Mouse (Mus musculus): ENCODE measurements around the gene Nacc1. TPM values are rescaled to one million over a fixed set of nuclear protein-coding genes. Genes with fewer than 3 reads are reported as not detected.
A peak's percentile ranks its signal among the peaks of the same experiment; 100 is the strongest.

Nacc1 gene
- polyA plus RNA-seq, 1 experiment: 86.7 TPM

GRCm38 (mm10) chr8:84708774-84709475 lies 21.3 kb upstream of the Nacc1 start:
- H3K4me1 ChIP-seq (ENCODE audit: control insufficient read depth, insufficient read depth, low read length): peaks cover 7% of the 10 kb centered on the region; the same call in 1 of the 2 replicates
- H3K27ac ChIP-seq (ENCODE audit: insufficient read depth, low read length): no peak overlapping the region
- no peak overlapping the region for H3K4me3 ChIP-seq (ENCODE audit: insufficient read depth, low read length)
- TF ChIP-seq POLR2A (IDR thresholded peaks at IDR 0.05; ENCODE audit: extremely low read depth, insufficient read depth, low read length): no peak
- peak; percentile 83 for TF ChIP-seq CTCF (IDR thresholded peaks at IDR 0.05; ENCODE audit: extremely low read depth, insufficient read depth, low read length)

- Histone ChIP-seq H3K27ac (ENCODE audit: insufficient read depth, low read length) (no peak overlapping the region; the same call in 1 of the 2 replicates), H3K4me3 (ENCODE audit: insufficient read depth, low read length) (no peak overlapping the region), H3K4me1 (ENCODE audit: control insufficient read depth, insufficient read depth, low read length) (peaks cover 7% of the 10 kb centered on the region; the same call in 1 of the 2 replicates)
- TF ChIP-seq POLR2A (IDR thresholded peaks at IDR 0.05; ENCODE audit: extremely low read depth, insufficient read depth, low read length): no peak
- TF ChIP-seq CTCF (IDR thresholded peaks at IDR 0.05; ENCODE audit: extremely low read depth, insufficient read depth, low read length): no peak
Observed at GRCm38 (mm10) chr8:84708071-84708541, 20.4 kb upstream of the Nacc1 start.

DNA sequence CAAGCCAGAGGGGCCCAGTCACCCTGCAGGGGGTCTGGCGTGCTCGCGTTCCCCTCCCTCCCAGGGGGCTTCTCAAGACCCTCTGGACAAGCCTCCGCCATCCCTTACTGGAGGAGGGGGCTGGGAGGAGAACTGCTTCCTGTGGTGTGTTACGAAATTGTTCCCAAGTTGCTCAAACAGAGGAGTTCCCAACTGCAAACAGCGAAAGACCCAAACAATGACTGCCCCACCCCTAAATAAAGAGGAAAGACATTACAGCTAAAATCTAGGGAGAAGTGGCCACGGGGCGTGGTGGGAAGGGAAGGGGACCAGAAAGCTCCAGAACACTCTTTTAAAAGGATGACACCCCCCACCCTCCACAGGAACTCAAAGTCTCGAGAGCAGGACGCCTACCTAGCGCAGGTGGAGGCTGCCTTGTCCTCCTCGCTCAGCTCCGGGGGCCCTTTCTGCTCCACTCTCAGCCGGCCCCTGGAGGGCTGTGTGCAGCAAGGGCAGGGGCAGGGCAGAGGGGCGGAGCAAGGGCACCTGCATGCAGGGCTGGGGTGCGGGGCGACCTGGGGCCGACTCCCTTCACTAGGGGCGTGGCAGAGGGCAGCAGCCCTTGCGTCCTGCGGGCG lies 19.7 kb upstream of the Nacc1 start:
- no peak for TF ChIP-seq POLR2A (IDR thresholded peaks at IDR 0.05; ENCODE audit: extremely low read depth, insufficient read depth, low read length)
- TF ChIP-seq CTCF (IDR thresholded peaks at IDR 0.05; ENCODE audit: extremely low read depth, insufficient read depth, low read length): no peak
- peak overlapping the region; percentile 14; the same call in 1 of the 2 replicates for H3K4me3 ChIP-seq (ENCODE audit: insufficient read depth, low read length)
- peaks cover 5% of the 10 kb centered on the region; the same call in 1 of the 2 replicates for H3K4me1 ChIP-seq (ENCODE audit: control insufficient read depth, insufficient read depth, low read length)
- peak overlapping the region; percentile 83 for H3K27ac ChIP-seq (ENCODE audit: insufficient read depth, low read length)

GRCm38 (mm10) chr8:84706610-84707266 lies 19.1 kb upstream of the Nacc1 start:
- TF ChIP-seq CTCF (IDR thresholded peaks at IDR 0.05; ENCODE audit: extremely low read depth, insufficient read depth, low read length) (no peak), POLR2A (IDR thresholded peaks at IDR 0.05; ENCODE audit: extremely low read depth, insufficient read depth, low read length) (no peak)
- Histone ChIP-seq H3K4me3 (ENCODE audit: insufficient read depth, low read length) (peak overlapping the region; percentile 14; the same call in 1 of the 2 replicates), H3K4me1 (ENCODE audit: control insufficient read depth, insufficient read depth, low read length) (peaks cover 5% of the 10 kb centered on the region; the same call in 1 of the 2 replicates), H3K27ac (ENCODE audit: insufficient read depth, low read length) (peak overlapping the region; percentile 83)

DNA sequence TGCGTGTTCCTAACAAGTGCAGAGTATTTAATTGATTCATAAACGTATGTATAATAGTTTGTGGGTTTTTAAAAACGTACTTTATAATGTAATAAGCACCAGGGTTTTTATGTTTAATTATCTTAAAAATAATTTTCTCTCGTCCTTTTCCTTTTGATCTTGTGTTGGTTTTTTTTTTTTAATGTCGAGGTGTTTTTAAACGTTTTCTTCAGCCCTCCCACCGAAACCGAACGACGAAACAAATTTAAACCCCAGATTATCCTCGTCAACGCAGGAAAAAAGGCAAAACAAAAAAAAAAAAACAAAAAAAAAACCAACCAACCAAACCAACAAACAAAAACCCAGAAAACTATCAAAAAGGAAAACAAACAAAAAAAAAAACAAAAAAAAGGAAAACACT lies 18.3 kb upstream of the Nacc1 start:
- Histone ChIP-seq H3K4me3 (ENCODE audit: insufficient read depth, low read length) (no peak overlapping the region), H3K27ac (ENCODE audit: insufficient read depth, low read length) (no peak overlapping the region), H3K4me1 (ENCODE audit: control insufficient read depth, insufficient read depth, low read length) (peaks cover 5% of the 10 kb centered on the region; the same call in 1 of the 2 replicates)

GRCm38 (mm10) chr8:84704867-84705831 lies 17.5 kb upstream of the Nacc1 start:
- Histone ChIP-seq H3K4me1 (ENCODE audit: control insufficient read depth, insufficient read depth, low read length) (peaks cover 5% of the 10 kb centered on the region; the same call in 1 of the 2 replicates), H3K27ac (ENCODE audit: insufficient read depth, low read length) (no peak overlapping the region), H3K4me3 (ENCODE audit: insufficient read depth, low read length) (no peak overlapping the region)
- no peak for TF ChIP-seq POLR2A (IDR thresholded peaks at IDR 0.05; ENCODE audit: extremely low read depth, insufficient read depth, low read length)
- no peak for TF ChIP-seq CTCF (IDR thresholded peaks at IDR 0.05; ENCODE audit: extremely low read depth, insufficient read depth, low read length)

More for the DNA sequence above, 18.3 kb upstream of the Nacc1 start:
- TF ChIP-seq CTCF (IDR thresholded peaks at IDR 0.05; ENCODE audit: extremely low read depth, insufficient read depth, low read length) (no peak), POLR2A (IDR thresholded peaks at IDR 0.05; ENCODE audit: extremely low read depth, insufficient read depth, low read length) (no peak)

DNA sequence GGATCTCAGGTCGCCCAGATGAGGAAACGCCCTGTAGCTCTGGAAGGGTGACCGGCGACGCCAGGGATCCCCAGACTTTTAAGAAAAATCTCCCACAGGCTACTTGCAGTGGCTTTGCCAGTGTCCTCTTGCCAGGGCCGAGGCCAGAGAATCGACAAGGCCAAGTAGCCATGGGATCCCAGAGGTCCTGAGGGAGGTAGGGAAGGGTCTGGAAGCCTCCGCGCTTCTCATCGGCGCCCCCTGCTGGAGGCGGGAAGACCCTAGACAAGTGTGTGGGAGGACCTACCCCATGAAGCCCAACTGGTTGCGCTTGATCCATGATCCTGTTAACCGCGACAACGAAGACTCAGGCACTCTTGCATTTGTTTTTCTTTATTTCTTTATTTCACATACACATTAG lies 16.7 kb upstream of the Nacc1 start:
- TF ChIP-seq POLR2A (IDR thresholded peaks at IDR 0.05; ENCODE audit: extremely low read depth, insufficient read depth, low read length): no peak
- TF ChIP-seq CTCF (IDR thresholded peaks at IDR 0.05; ENCODE audit: extremely low read depth, insufficient read depth, low read length): peak; percentile 50
- no peak overlapping the region for H3K4me3 ChIP-seq (ENCODE audit: insufficient read depth, low read length)
- H3K4me1 ChIP-seq (ENCODE audit: control insufficient read depth, insufficient read depth, low read length): peaks cover 3% of the 10 kb centered on the region; the same call in 1 of the 2 replicates
- H3K27ac ChIP-seq (ENCODE audit: insufficient read depth, low read length): peak overlapping the region; percentile 17; the same call in 1 of the 2 replicates

- 0 out of 2 replicates have a peak, but pooled peaks cover 2% of the 10 kb centered on the region for H3K4me1 ChIP-seq (ENCODE audit: control insufficient read depth, insufficient read depth, low read length)
- TF ChIP-seq CTCF (IDR thresholded peaks at IDR 0.05; ENCODE audit: extremely low read depth, insufficient read depth, low read length) (no peak), POLR2A (IDR thresholded peaks at IDR 0.05; ENCODE audit: extremely low read depth, insufficient read depth, low read length) (no peak)
- H3K4me3 ChIP-seq (ENCODE audit: insufficient read depth, low read length): no peak overlapping the region
- H3K27ac ChIP-seq (ENCODE audit: insufficient read depth, low read length): peak overlapping the region; percentile 17; the same call in 1 of the 2 replicates
Observed at GRCm38 (mm10) chr8:84703466-84704249, 16.0 kb upstream of the Nacc1 start.

Measured in cortical plate, adult 2 months (tissue).